In genomic region chr11:101133037-101133436, GRCm38 (mm10) we compare ENCODE assay signal across 21 mouse cellular contexts. TPM values are rescaled to one million over a fixed set of nuclear protein-coding genes. Genes with fewer than 3 reads are reported as not detected.
DNase-seq lines count a peak whose midpoint lies in the region; ATAC-seq lines count a peak whose summit lies in the region.
"Had no signal": no experiment of that assay in that cellular context is flagged by ENCODE, and none has a peak within 500 bp of the region (broad histone marks: within the 10 kb centered on the region; RNA-seq: fewer than 3 reads in every experiment).

No protein-coding gene starts in this region.

- DNase-seq in forebrain, embryonic 11.5 days (ENCODE audit: low spot score), result peak; percentile 41
- DNase-seq in forebrain, embryonic 10.5 days (ENCODE audit: extremely low spot score, low spot score), result no peak
- DNase-seq in midbrain, embryonic 11.5 days (ENCODE audit: low spot score, missing footprints), result peak; percentile 64
- DNase-seq in frontal cortex, adult 2 months (ENCODE audit: extremely low spot score in 1 of 2, low spot score in 1 of 2), result no peak
- DNase-seq: gastrocnemius, postnatal 25 days; heart, postnatal 4 days; right cerebral cortex, postnatal 25 days; thymus, adult 2 months had no signal

- no peak overlapping the region for H3K4me2 ChIP-seq in forebrain, embryonic 11.5 days (ENCODE audit: low read depth, low read length, severe bottlenecking)
- H3K4me2 ChIP-seq in midbrain, embryonic 11.5 days, result no peak overlapping the region
- no peak overlapping the region for H3K4me2 ChIP-seq in midbrain, embryonic 15.5 days
- no peak overlapping the region for H3K4me2 ChIP-seq in kidney, embryonic 15.5 days
- H3K4me2 ChIP-seq: embryonic facial prominence, embryonic 12.5 days; forebrain, embryonic 15.5 days; heart, embryonic 15.5 days; hindbrain, embryonic 15.5 days; limb, embryonic 15.5 days; stomach, embryonic 15.5 days had no signal

- H3K4me3 ChIP-seq in forebrain, embryonic 11.5 days (ENCODE audit: low read depth, low read length), result no peak overlapping the region
- H3K4me3 ChIP-seq in forebrain, embryonic 10.5 days, result no peak overlapping the region
- no peak overlapping the region for H3K4me3 ChIP-seq in midbrain, embryonic 11.5 days (ENCODE audit: low read depth, low read length)
- no peak overlapping the region for H3K4me3 ChIP-seq in midbrain, embryonic 15.5 days
- H3K4me3 ChIP-seq in kidney, embryonic 15.5 days (replicated peaks), result no peak overlapping the region
- H3K4me3 ChIP-seq: embryonic facial prominence, embryonic 12.5 days; erythroblast, embryonic 14.5 days; forebrain, embryonic 15.5 days; heart, embryonic 15.5 days; hindbrain, embryonic 15.5 days; limb, embryonic 15.5 days; stomach, embryonic 15.5 days had no signal

- 86% methylated on average over 12 of the region's 12 CpGs for WGBS in forebrain, embryonic 11.5 days
- 83% methylated on average over 12 of the region's 12 CpGs for WGBS in forebrain, embryonic 10.5 days
- 85% methylated on average over 12 of the region's 12 CpGs for WGBS in midbrain, embryonic 11.5 days
- WGBS in midbrain, embryonic 15.5 days, result 85% methylated on average over 12 of the region's 12 CpGs
- 52% methylated on average over 12 of the region's 12 CpGs for WGBS in kidney, embryonic 15.5 days

- H3K27me3 ChIP-seq in forebrain, embryonic 11.5 days (ENCODE audit: control insufficient read depth, insufficient read depth, low read length), result no peaks in the 10 kb centered on the region
- no peaks in the 10 kb centered on the region for H3K27me3 ChIP-seq in forebrain, embryonic 10.5 days (ENCODE audit: poor library complexity, severe bottlenecking)
- no peaks in the 10 kb centered on the region for H3K27me3 ChIP-seq in midbrain, embryonic 11.5 days (ENCODE audit: control insufficient read depth, insufficient read depth, low read length)
- no peaks in the 10 kb centered on the region for H3K27me3 ChIP-seq in midbrain, embryonic 15.5 days (replicated peaks)
- no peaks in the 10 kb centered on the region for H3K27me3 ChIP-seq in kidney, embryonic 15.5 days
- H3K27me3 ChIP-seq: embryonic facial prominence, embryonic 12.5 days; forebrain, embryonic 15.5 days; heart, embryonic 15.5 days; hindbrain, embryonic 15.5 days; limb, embryonic 15.5 days; stomach, embryonic 15.5 days had no signal

- H3K4me1 ChIP-seq in forebrain, embryonic 11.5 days (replicated peaks; ENCODE audit: control insufficient read depth, insufficient read depth, low read length), result no peaks in the 10 kb centered on the region
- H3K4me1 ChIP-seq in forebrain, embryonic 10.5 days, result peaks cover 7% of the 10 kb centered on the region
- no peaks in the 10 kb centered on the region for H3K4me1 ChIP-seq in midbrain, embryonic 11.5 days (ENCODE audit: control insufficient read depth, insufficient read depth, low read length)
- no peaks in the 10 kb centered on the region for H3K4me1 ChIP-seq in midbrain, embryonic 15.5 days
- H3K4me1 ChIP-seq in kidney, embryonic 15.5 days, result peaks cover 9% of the 10 kb centered on the region
- H3K4me1 ChIP-seq: embryonic facial prominence, embryonic 12.5 days; forebrain, embryonic 15.5 days; hindbrain, embryonic 15.5 days had no signal

- H3K27ac ChIP-seq in forebrain, embryonic 11.5 days (ENCODE audit: low read depth, low read length), result no peak overlapping the region
- no peak overlapping the region for H3K27ac ChIP-seq in forebrain, embryonic 10.5 days
- H3K27ac ChIP-seq in midbrain, embryonic 11.5 days (ENCODE audit: low read depth, low read length), result no peak overlapping the region
- H3K27ac ChIP-seq in midbrain, embryonic 15.5 days, result no peak overlapping the region
- 0 out of 2 replicates have a peak overlapping the region, but pooled peaks have one; percentile 5 for H3K27ac ChIP-seq in kidney, embryonic 15.5 days
- H3K27ac ChIP-seq: embryonic facial prominence, embryonic 12.5 days; forebrain, embryonic 15.5 days; heart, embryonic 15.5 days; hindbrain, embryonic 15.5 days; limb, embryonic 15.5 days; stomach, embryonic 15.5 days had no signal

- peaks cover 2% of the 10 kb centered on the region; the same call in 1 of the 2 replicates for H3K9me3 ChIP-seq in forebrain, embryonic 11.5 days (ENCODE audit: control insufficient read depth, low read length)
- H3K9me3 ChIP-seq in forebrain, embryonic 10.5 days, result no peaks in the 10 kb centered on the region
- no peaks in the 10 kb centered on the region for H3K9me3 ChIP-seq in midbrain, embryonic 11.5 days (ENCODE audit: control insufficient read depth, low read length)
- H3K9me3 ChIP-seq in midbrain, embryonic 15.5 days, result no peaks in the 10 kb centered on the region
- no peaks in the 10 kb centered on the region; the same call in 1 of the 2 replicates for H3K9me3 ChIP-seq in kidney, embryonic 15.5 days (replicated peaks)
- H3K9me3 ChIP-seq: embryonic facial prominence, embryonic 12.5 days; forebrain, embryonic 15.5 days; heart, embryonic 15.5 days; hindbrain, embryonic 15.5 days; limb, embryonic 15.5 days; stomach, embryonic 15.5 days had no signal

- no peaks in the 10 kb centered on the region for H3K36me3 ChIP-seq in forebrain, embryonic 11.5 days (ENCODE audit: control insufficient read depth, insufficient read depth, low read length)
- H3K36me3 ChIP-seq in forebrain, embryonic 10.5 days (replicated peaks), result no peaks in the 10 kb centered on the region
- no peaks in the 10 kb centered on the region for H3K36me3 ChIP-seq in midbrain, embryonic 11.5 days (ENCODE audit: control insufficient read depth, insufficient read depth, low read length)
- no peaks in the 10 kb centered on the region for H3K36me3 ChIP-seq in midbrain, embryonic 15.5 days (replicated peaks)
- no peaks in the 10 kb centered on the region for H3K36me3 ChIP-seq in kidney, embryonic 15.5 days
- H3K36me3 ChIP-seq: embryonic facial prominence, embryonic 12.5 days; forebrain, embryonic 15.5 days; heart, embryonic 15.5 days; hindbrain, embryonic 15.5 days; limb, embryonic 15.5 days; stomach, embryonic 15.5 days had no signal

- ATAC-seq in forebrain, embryonic 11.5 days (replicated peaks; ENCODE audit: low FRiP score), result no peak
- no peak for ATAC-seq in midbrain, embryonic 11.5 days (ENCODE audit: low FRiP score)
- ATAC-seq in midbrain, embryonic 15.5 days (replicated peaks), result no peak
- no peak for ATAC-seq in kidney, embryonic 15.5 days (replicated peaks; ENCODE audit: low FRiP score)
- ATAC-seq in granulocyte monocyte progenitor cell, adult 5-6 weeks (replicated peaks; ENCODE audit: poor library complexity, severe bottlenecking), result no peak
- ATAC-seq: forebrain, embryonic 15.5 days; intestine, postnatal 0 days had no signal

- H3K9ac ChIP-seq in forebrain, embryonic 11.5 days (ENCODE audit: low read length), result no peak overlapping the region
- H3K9ac ChIP-seq in midbrain, embryonic 11.5 days (ENCODE audit: low read length), result no peak overlapping the region
- no peak overlapping the region for H3K9ac ChIP-seq in midbrain, embryonic 15.5 days
- no peak overlapping the region for H3K9ac ChIP-seq in kidney, embryonic 15.5 days
- H3K9ac ChIP-seq: embryonic facial prominence, embryonic 12.5 days; forebrain, embryonic 15.5 days; heart, embryonic 15.5 days; hindbrain, embryonic 15.5 days; limb, embryonic 15.5 days; stomach, embryonic 15.5 days had no signal

RNA-seq across cellular contexts. Expression of gene Tubg1, which starts 13.3 kb away (rescaled TPM):
- polyA plus RNA-seq in forebrain, embryonic 11.5 days (2014; fragmentation: Nextera tagmentation; extraction: Ambion mirVana), result 126 and 132 TPM in 2 replicates
- polyA plus RNA-seq in forebrain, embryonic 10.5 days (2016; fragmentation: Nextera tagmentation; extraction: Ambion mirVana), result 143 and 145 TPM in 2 replicates
- polyA plus RNA-seq in midbrain, embryonic 11.5 days (2014; fragmentation: Nextera tagmentation; extraction: Ambion mirVana), result 96.3 and 108 TPM in 2 replicates
- polyA plus RNA-seq in midbrain, embryonic 15.5 days (2015; fragmentation: Nextera tagmentation; extraction: Ambion mirVana), result 76.1 and 84.7 TPM in 2 replicates
- 86.3 and 99.6 TPM in 2 replicates for polyA plus RNA-seq in kidney, embryonic 15.5 days (2015; fragmentation: Nextera tagmentation; extraction: Ambion mirVana)
- 27.6 and 53.4 TPM in 2 replicates for total RNA-seq in granulocyte monocyte progenitor cell, adult 5-6 weeks (2014; fragmentation: Nextera tagmentation)
- total RNA-seq in granulocyte monocyte progenitor cell, adult 5-6 weeks (2017), result 25.8 and 43.7 TPM in 2 replicates
- polyA plus RNA-seq in frontal cortex, adult 2 months (2012; rRNA removed), result 21.5 and 24.7 TPM in 2 replicates

RNA-seq across cellular contexts. Expression of gene Retreg3, which starts 13.3 kb away (rescaled TPM):
- polyA plus RNA-seq in forebrain, embryonic 11.5 days (2014; fragmentation: Nextera tagmentation; extraction: Ambion mirVana), result 11.1 and 12.9 TPM in 2 replicates
- 14.6 and 15.5 TPM in 2 replicates for polyA plus RNA-seq in forebrain, embryonic 10.5 days (2016; fragmentation: Nextera tagmentation; extraction: Ambion mirVana)
- 11.0 and 11.4 TPM in 2 replicates for polyA plus RNA-seq in midbrain, embryonic 11.5 days (2014; fragmentation: Nextera tagmentation; extraction: Ambion mirVana)
- 28.4 and 29.2 TPM in 2 replicates for polyA plus RNA-seq in midbrain, embryonic 15.5 days (2015; fragmentation: Nextera tagmentation; extraction: Ambion mirVana)
- polyA plus RNA-seq in kidney, embryonic 15.5 days (2015; fragmentation: Nextera tagmentation; extraction: Ambion mirVana), result 21.3 and 24.5 TPM in 2 replicates
- total RNA-seq in granulocyte monocyte progenitor cell, adult 5-6 weeks (2014; fragmentation: Nextera tagmentation), result 12.3 and 15.7 TPM in 2 replicates
- 20.0 and 27.4 TPM in 2 replicates for total RNA-seq in granulocyte monocyte progenitor cell, adult 5-6 weeks (2017)
- 66.2 and 66.5 TPM in 2 replicates for polyA plus RNA-seq in frontal cortex, adult 2 months (2012; rRNA removed)

RNA-seq across cellular contexts. Expression of gene Tubg2, which starts 22.7 kb away (rescaled TPM):
- polyA plus RNA-seq in forebrain, embryonic 11.5 days (2014; fragmentation: Nextera tagmentation; extraction: Ambion mirVana), result 3.9 and 4.5 TPM in 2 replicates
- polyA plus RNA-seq in forebrain, embryonic 10.5 days (2016; fragmentation: Nextera tagmentation; extraction: Ambion mirVana), result 2.3 and 2.7 TPM in 2 replicates
- 3.4 and 5.1 TPM in 2 replicates for polyA plus RNA-seq in midbrain, embryonic 11.5 days (2014; fragmentation: Nextera tagmentation; extraction: Ambion mirVana)
- 60.8 and 62.7 TPM in 2 replicates for polyA plus RNA-seq in midbrain, embryonic 15.5 days (2015; fragmentation: Nextera tagmentation; extraction: Ambion mirVana)
- 3.8 and 4.2 TPM in 2 replicates for polyA plus RNA-seq in kidney, embryonic 15.5 days (2015; fragmentation: Nextera tagmentation; extraction: Ambion mirVana)
- not detected in 2 replicates for total RNA-seq in granulocyte monocyte progenitor cell, adult 5-6 weeks (2014; fragmentation: Nextera tagmentation)
- total RNA-seq in granulocyte monocyte progenitor cell, adult 5-6 weeks (2017), result not detected in 2 replicates
- polyA plus RNA-seq in frontal cortex, adult 2 months (2012; rRNA removed), result 56.4 and 58.0 TPM in 2 replicates
- total RNA-seq: megakaryocyte-erythroid progenitor cell, adult 5-6 weeks had no signal
- polyA plus RNA-seq: erythroblast, embryonic 14.5 days had no signal

RNA-seq across cellular contexts. Expression of gene Cntnap1, which starts 37.3 kb away (rescaled TPM):
- polyA plus RNA-seq in forebrain, embryonic 11.5 days (2014; fragmentation: Nextera tagmentation; extraction: Ambion mirVana), result 0.35 and 0.55 TPM in 2 replicates
- 0.12 and 0.16 TPM in 2 replicates for polyA plus RNA-seq in forebrain, embryonic 10.5 days (2016; fragmentation: Nextera tagmentation; extraction: Ambion mirVana)
- polyA plus RNA-seq in midbrain, embryonic 11.5 days (2014; fragmentation: Nextera tagmentation; extraction: Ambion mirVana), result 0.30 and 0.32 TPM in 2 replicates
- 3.4 and 3.8 TPM in 2 replicates for polyA plus RNA-seq in midbrain, embryonic 15.5 days (2015; fragmentation: Nextera tagmentation; extraction: Ambion mirVana)
- polyA plus RNA-seq in kidney, embryonic 15.5 days (2015; fragmentation: Nextera tagmentation; extraction: Ambion mirVana), result 1.9 and 2.0 TPM in 2 replicates
- 0.41 and 0.83 TPM in 2 replicates for total RNA-seq in granulocyte monocyte progenitor cell, adult 5-6 weeks (2014; fragmentation: Nextera tagmentation)
- 0.36 and 0.65 TPM in 2 replicates for total RNA-seq in granulocyte monocyte progenitor cell, adult 5-6 weeks (2017)
- 65.8 TPM in 2 replicates for polyA plus RNA-seq in frontal cortex, adult 2 months (2012; rRNA removed)
- total RNA-seq: megakaryocyte-erythroid progenitor cell, adult 5-6 weeks; neutrophil, adult 5-6 weeks had no signal

RNA-seq across cellular contexts. Expression of gene Psmc3ip, which starts 37.8 kb away (rescaled TPM):
- polyA plus RNA-seq in forebrain, embryonic 11.5 days (2014; fragmentation: Nextera tagmentation; extraction: Ambion mirVana), result 74.1 and 79.7 TPM in 2 replicates
- polyA plus RNA-seq in forebrain, embryonic 10.5 days (2016; fragmentation: Nextera tagmentation; extraction: Ambion mirVana), result 78.1 and 96.4 TPM in 2 replicates
- 57.0 and 64.8 TPM in 2 replicates for polyA plus RNA-seq in midbrain, embryonic 11.5 days (2014; fragmentation: Nextera tagmentation; extraction: Ambion mirVana)
- 18.3 and 20.3 TPM in 2 replicates for polyA plus RNA-seq in midbrain, embryonic 15.5 days (2015; fragmentation: Nextera tagmentation; extraction: Ambion mirVana)
- 37.3 and 38.0 TPM in 2 replicates for polyA plus RNA-seq in kidney, embryonic 15.5 days (2015; fragmentation: Nextera tagmentation; extraction: Ambion mirVana)
- 51.8 and 62.8 TPM in 2 replicates for total RNA-seq in granulocyte monocyte progenitor cell, adult 5-6 weeks (2014; fragmentation: Nextera tagmentation)
- total RNA-seq in granulocyte monocyte progenitor cell, adult 5-6 weeks (2017), result 42.9 and 63.5 TPM in 2 replicates
- 5.6 and 7.8 TPM in 2 replicates for polyA plus RNA-seq in frontal cortex, adult 2 months (2012; rRNA removed)

Comparison
In these comparisons a context has a peak if more than half of its experiments do, and no peak if none do; other contexts are left out.
1. DNase-seq: peak in forebrain, embryonic 11.5 days (single experiment) and midbrain, embryonic 11.5 days (single experiment); none in forebrain, embryonic 10.5 days (single experiment) and frontal cortex, adult 2 months (0 of 2).